Mouse (Mus musculus) intestine, embryonic 14.5 days (tissue): ENCODE data around the gene Arhgap15. TPM values are rescaled to one million over a fixed set of nuclear protein-coding genes. Genes with fewer than 3 reads are reported as not detected.
A peak's percentile ranks its signal among the peaks of the same experiment; 100 is the strongest.

Experiments
- ATAC-seq: fragments of 200-750 bp; cut with Nextera tagmentation; replicated peaks from 2 replicates; pipeline ENCODE4 v1.8.0; 2017; ENCODE audit warnings: low read depth, moderate number of reproducible peaks, moderate TSS enrichment, moderate library complexity; ENCODE audit not compliant: low FRiP score, low TSS enrichment
- DNase-seq: peaks from one replicate; pipeline ENCODE4 v3.0.0-alpha.2; 2018; ENCODE audit warnings: low spot score
- H3K27ac ChIP-seq: fragments of 300-500 bp; sonication (generic); 2 replicates; pipeline ENCODE4 v1.5.1; 2014; ENCODE audit warnings: low read depth, mild to moderate bottlenecking, control low read depth
- H3K27me3 ChIP-seq: fragments of 300-500 bp; sonication (generic); replicated peaks from 2 replicates; pipeline ENCODE4 v1.6.1; 2014; ENCODE audit warnings: low read length, control low read depth; ENCODE audit not compliant: control insufficient read depth, insufficient read depth
- H3K36me3 ChIP-seq: fragments of 300-500 bp; sonication (generic); 2 replicates; pipeline ENCODE4 v1.6.1; 2014; ENCODE audit warnings: low read length, control low read depth; ENCODE audit not compliant: control insufficient read depth, insufficient read depth
- H3K4me1 ChIP-seq: fragments of 300-500 bp; sonication (generic); replicated peaks from 2 replicates; pipeline ENCODE4 v1.6.1; 2014; ENCODE audit warnings: low read length, control low read depth, mixed read lengths; ENCODE audit not compliant: control insufficient read depth, insufficient read depth
- H3K4me2 ChIP-seq: fragments of 300-500 bp; sonication (generic); 2 replicates; pipeline ENCODE4 v1.6.1; 2014; ENCODE audit warnings: low read length
- H3K4me3 ChIP-seq: fragments of 300-500 bp; sonication (generic); 2 replicates; pipeline ENCODE4 v1.5.1; 2014; ENCODE audit warnings: low read depth, low read length, control low read depth, mixed read lengths
- H3K9ac ChIP-seq: fragments of 300-500 bp; sonication (generic); 2 replicates; pipeline ENCODE4 v1.6.1; 2014; ENCODE audit warnings: mild to moderate bottlenecking, low read length
- H3K9me3 ChIP-seq: fragments of 300-500 bp; sonication (generic); 2 replicates; pipeline ENCODE4 v1.6.1; 2016; ENCODE audit warnings: low read length, control low read depth; ENCODE audit not compliant: control insufficient read depth
- WGBS: fragments of 180-500 bp; shearing (Covaris S2); extraction: QIAGEN DNeasy Blood & Tissue Kit; methylation state at CpG from one replicate; pipeline ENCODE4 v1.1.7; 2014; 5-methylcytosine and 5-hydroxymethylcytosine counted together
- polyA plus RNA-seq: library from polyadenylated mRNA; unstranded; fragments of >200 nt; fragmentation: Nextera tagmentation; extraction: Ambion mirVana; gene quantifications from 2 replicates; pipeline ENCODE4 v1.2.1, GENCODE M21; 2014

Arhgap15 gene
- polyA plus RNA-seq, 1 experiment from 2014 or later = 1.5 TPM

DNA sequence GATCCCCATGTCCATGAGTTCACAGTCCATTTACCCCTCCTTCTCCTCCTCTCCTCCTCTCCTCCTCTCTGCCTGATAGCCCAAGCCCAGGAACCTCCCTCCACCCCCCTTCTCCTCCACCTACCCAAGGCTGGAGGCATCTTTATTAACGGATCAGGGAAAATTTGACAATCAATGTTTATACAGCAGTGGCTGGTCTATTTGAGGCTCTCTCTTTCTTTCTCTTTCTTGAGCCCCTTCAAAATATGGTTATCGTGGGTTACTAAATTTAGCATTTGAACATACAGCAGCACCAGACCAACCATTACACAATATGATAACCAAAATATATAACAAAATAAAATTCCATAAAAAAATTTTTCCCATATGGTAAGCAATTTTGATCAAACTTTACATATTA, 335.8 kb downstream of the Arhgap15 start:
- Histone ChIP-seq H3K36me3 (no peaks in the 10 kb centered on the region), H3K4me1 (no peaks in the 10 kb centered on the region), H3K9me3 (no peaks in the 10 kb centered on the region), H3K27ac (no peak overlapping the region), H3K9ac (no peak overlapping the region), H3K27me3 (no peaks in the 10 kb centered on the region), H3K4me3 (no peak overlapping the region), H3K4me2 (no peak overlapping the region)
- DNase-seq (no peak), ATAC-seq (no peak)
- 55% methylated on average over 2 of the region's 2 CpGs for WGBS

DNA sequence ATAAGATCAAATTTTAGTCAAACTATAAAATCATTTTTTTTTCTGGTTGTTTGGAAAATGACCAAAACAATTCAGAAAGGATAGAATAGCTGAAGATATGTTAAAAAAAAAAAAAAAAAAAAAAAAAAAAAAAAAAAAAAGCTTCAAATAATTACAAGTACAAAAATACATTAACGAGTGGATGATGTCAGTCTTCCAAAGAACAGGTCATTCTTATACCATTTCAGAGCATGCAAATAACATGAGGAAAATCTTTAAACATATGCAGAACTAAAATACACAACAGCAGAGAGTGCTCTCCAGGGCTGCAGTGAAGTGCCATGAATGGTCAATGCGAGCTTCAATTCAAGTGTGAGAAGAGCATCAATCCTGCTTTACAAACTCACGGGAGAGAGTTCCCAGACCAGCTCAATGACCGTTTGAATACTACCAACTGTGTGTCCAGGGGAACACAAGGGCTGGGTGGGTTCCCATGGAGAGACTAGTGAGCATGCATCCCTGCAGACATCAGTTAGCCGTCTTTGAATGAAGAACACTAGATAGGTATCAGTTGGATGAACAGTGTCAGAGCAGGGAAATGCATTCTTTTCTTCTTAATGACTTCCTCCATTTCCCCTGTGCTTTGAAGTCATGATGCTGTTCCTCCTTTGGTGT, 337.9 kb downstream of the Arhgap15 start:
- ATAC-seq = no peak
- H3K9me3 ChIP-seq = no peaks in the 10 kb centered on the region
- DNase-seq = no peak
- H3K36me3 ChIP-seq = no peaks in the 10 kb centered on the region
- H3K4me1 ChIP-seq = no peaks in the 10 kb centered on the region
- H3K27me3 ChIP-seq = no peaks in the 10 kb centered on the region
- WGBS = 63% methylated on average over 5 of the region's 5 CpGs
- H3K27ac ChIP-seq = no peak overlapping the region
- no peak overlapping the region for H3K4me2 ChIP-seq
- no peak overlapping the region for H3K9ac ChIP-seq
- H3K4me3 ChIP-seq = no peak overlapping the region

- Histone ChIP-seq H3K9ac (no peak overlapping the region), H3K36me3 (no peaks in the 10 kb centered on the region), H3K4me1 (no peaks in the 10 kb centered on the region), H3K4me3 (no peak overlapping the region), H3K27ac (no peak overlapping the region), H3K9me3 (no peaks in the 10 kb centered on the region), H3K4me2 (no peak overlapping the region), H3K27me3 (no peaks in the 10 kb centered on the region)
- DNase-seq = no peak
- WGBS = 79% methylated on average over 4 of the region's 4 CpGs
- no peak for ATAC-seq
These were observed 349.9 kb downstream of the Arhgap15 start for GRCm38 (mm10) chr2:44098552-44098951.

GRCm38 (mm10) chr2:44102351-44102750, 353.7 kb downstream of the Arhgap15 start:
- DNase-seq (no peak), ATAC-seq (no peak)
- Histone ChIP-seq H3K36me3 (no peaks in the 10 kb centered on the region), H3K27me3 (no peaks in the 10 kb centered on the region), H3K27ac (no peak overlapping the region; the same call in 1 of the 2 replicates), H3K4me1 (peaks cover 16% of the 10 kb centered on the region), H3K4me3 (no peak overlapping the region), H3K4me2 (no peak overlapping the region), H3K9ac (no peak overlapping the region), H3K9me3 (no peaks in the 10 kb centered on the region)
- 90% methylated on average over 6 of the region's 6 CpGs for WGBS

GRCm38 (mm10) chr2:44103321-44103720, 354.7 kb downstream of the Arhgap15 start:
- Histone ChIP-seq H3K4me1 (peaks cover 16% of the 10 kb centered on the region), H3K4me2 (no peak overlapping the region), H3K27ac (no peak overlapping the region; the same call in 1 of the 2 replicates), H3K36me3 (no peaks in the 10 kb centered on the region), H3K9me3 (no peaks in the 10 kb centered on the region), H3K27me3 (no peaks in the 10 kb centered on the region), H3K4me3 (no peak overlapping the region), H3K9ac (no peak overlapping the region)
- DNase-seq (no peak), ATAC-seq (no peak)
- 67% methylated on average over 8 of the region's 8 CpGs for WGBS

GRCm38 (mm10) chr2:44103742-44104141, 355.1 kb downstream of the Arhgap15 start:
- H3K27ac ChIP-seq = peak overlapping the region; percentile 76; the same call in 1 of the 2 replicates
- no peaks in the 10 kb centered on the region for H3K36me3 ChIP-seq
- WGBS = 83% methylated on average over 5 of the region's 5 CpGs
- H3K9ac ChIP-seq = no peak overlapping the region
- H3K4me3 ChIP-seq = no peak overlapping the region
- H3K4me2 ChIP-seq = no peak overlapping the region
- H3K4me1 ChIP-seq = peaks cover 16% of the 10 kb centered on the region
- no peaks in the 10 kb centered on the region for H3K9me3 ChIP-seq
- ATAC-seq (no peak), DNase-seq (no peak)
- no peaks in the 10 kb centered on the region for H3K27me3 ChIP-seq

- H3K36me3 ChIP-seq = no peaks in the 10 kb centered on the region
- no peak overlapping the region for H3K9ac ChIP-seq
- H3K4me2 ChIP-seq = no peak overlapping the region
- no peak overlapping the region for H3K4me3 ChIP-seq
- no peaks in the 10 kb centered on the region for H3K9me3 ChIP-seq
- peak; percentile 65 for DNase-seq
- peaks cover 16% of the 10 kb centered on the region for H3K4me1 ChIP-seq
- ATAC-seq = no peak; the same call in 1 of the 2 replicates
- H3K27me3 ChIP-seq = no peaks in the 10 kb centered on the region
- 36% methylated on average over 22 of the region's 22 CpGs for WGBS
- peak overlapping the region; percentile 76 for H3K27ac ChIP-seq
These were observed 355.9 kb downstream of the Arhgap15 start for GRCm38 (mm10) chr2:44104282-44105197.

DNA sequence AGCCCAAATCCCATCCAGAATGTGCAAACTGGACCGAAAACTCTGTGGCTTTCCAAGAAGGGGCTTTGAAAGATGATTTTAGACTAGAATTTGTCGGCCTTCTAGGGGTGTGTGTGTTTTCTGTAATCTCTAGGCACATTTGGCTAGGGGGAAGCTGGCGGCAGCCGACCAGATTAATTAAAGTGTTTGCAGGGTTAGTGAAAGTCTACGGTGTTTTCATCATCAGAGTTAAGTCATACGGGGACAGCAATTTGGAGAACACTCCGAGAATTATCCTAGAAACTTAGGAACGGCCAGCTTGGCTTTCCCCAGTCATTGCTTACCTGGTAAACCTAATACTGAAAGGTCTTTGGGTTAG, 356.6 kb downstream of the Arhgap15 start:
- H3K36me3 ChIP-seq = no peaks in the 10 kb centered on the region
- 55% methylated on average over 8 of the region's 8 CpGs for WGBS
- H3K4me2 ChIP-seq = no peak overlapping the region
- H3K9ac ChIP-seq = no peak overlapping the region
- ATAC-seq (no peak), DNase-seq (no peak)
- no peaks in the 10 kb centered on the region for H3K27me3 ChIP-seq
- peaks cover 16% of the 10 kb centered on the region for H3K4me1 ChIP-seq
- no peaks in the 10 kb centered on the region for H3K9me3 ChIP-seq
- H3K27ac ChIP-seq = peak overlapping the region; percentile 76
- H3K4me3 ChIP-seq = no peak overlapping the region
